Mouse (Mus musculus) forebrain, embryonic 14.5 days (tissue): ENCODE measurements around the gene Shank2. TPM values are rescaled to one million over a fixed set of nuclear protein-coding genes. Genes with fewer than 3 reads are reported as not detected.

Source experiments
- ATAC-seq: fragments of 200-750 bp; cut with Nextera tagmentation; 2 replicates; pipeline ENCODE4 v1.8.0; 2017; ENCODE audit warnings: mild to moderate bottlenecking, moderate library complexity
- DNase-seq: peaks from one replicate; pipeline ENCODE4 v3.0.0-alpha.2; 2015; ENCODE audit warnings: low spot score
- H3K27ac ChIP-seq: fragments of 300-500 bp; sonication (generic); 2 replicates; pipeline ENCODE4 v1.5.1; 2014; ENCODE audit warnings: low read depth, mild to moderate bottlenecking, control low read depth, low read length, moderate library complexity
- H3K27me3 ChIP-seq: fragments of 300-500 bp; sonication (generic); replicated peaks from 2 replicates; pipeline ENCODE4 v1.6.1; 2014; ENCODE audit warnings: low read length, control low read depth, mixed read lengths; ENCODE audit not compliant: control insufficient read depth, insufficient read depth
- H3K36me3 ChIP-seq: fragments of 300-500 bp; sonication (generic); 2 replicates; pipeline ENCODE4 v1.6.1; 2014; ENCODE audit warnings: low read length, control low read depth; ENCODE audit not compliant: control insufficient read depth, insufficient read depth
- H3K4me1 ChIP-seq: fragments of 300-500 bp; sonication (generic); 2 replicates; pipeline ENCODE4 v1.6.1; 2014; ENCODE audit warnings: antibody characterized with exemption, low read length, control low read depth; ENCODE audit not compliant: control insufficient read depth, insufficient read depth
- H3K4me2 ChIP-seq: fragments of 300-500 bp; sonication (generic); 2 replicates; pipeline ENCODE4 v1.6.1; 2014; ENCODE audit warnings: mild to moderate bottlenecking, control low read depth, low read length
- H3K4me3 ChIP-seq: fragments of 300-500 bp; sonication (generic); 2 replicates; pipeline ENCODE4 v1.5.1; 2014; ENCODE audit warnings: low read depth, low read length, control low read depth
- H3K9ac ChIP-seq: fragments of 300-500 bp; sonication (generic); 2 replicates; pipeline ENCODE4 v1.6.1; 2014; ENCODE audit warnings: mild to moderate bottlenecking, low read length, control low read depth, moderate library complexity
- H3K9me3 ChIP-seq: fragments of 300-500 bp; sonication (generic); replicated peaks from 2 replicates; pipeline ENCODE4 v1.6.1; 2016; ENCODE audit warnings: low read length, control low read depth, mixed read lengths; ENCODE audit not compliant: control insufficient read depth
- WGBS: fragments of 180-500 bp; shearing (Covaris S2); extraction: QIAGEN DNeasy Blood & Tissue Kit; methylation state at CpG from one replicate; pipeline ENCODE4 v1.1.7; 2014; 5-methylcytosine and 5-hydroxymethylcytosine counted together
- polyA plus RNA-seq: library from polyadenylated mRNA; unstranded; fragments of >200 nt; fragmentation: Nextera tagmentation; extraction: Ambion mirVana; gene quantifications from 2 replicates; pipeline ENCODE4 v1.2.1, GENCODE M21; 2014

Shank2 gene
- polyA plus RNA-seq, 1 experiment from 2014 or later, result 4.6 TPM

GRCm38 (mm10) chr7:144420552-144420951 is 418.8 kb downstream of the Shank2 start:
- DNase-seq (no peak), ATAC-seq (no peak)
- no peaks in the 10 kb centered on the region for H3K27me3 ChIP-seq
- H3K27ac ChIP-seq, result no peak overlapping the region
- H3K9ac ChIP-seq, result no peak overlapping the region
- peaks cover 12% of the 10 kb centered on the region for H3K4me1 ChIP-seq
- no peaks in the 10 kb centered on the region for H3K9me3 ChIP-seq
- H3K4me2 ChIP-seq, result no peak overlapping the region
- H3K36me3 ChIP-seq, result no peaks in the 10 kb centered on the region
- WGBS, result 26% methylated on average over 16 of the region's 16 CpGs
- H3K4me3 ChIP-seq, result no peak overlapping the region

- ATAC-seq (no peak), DNase-seq (no peak)
- Histone ChIP-seq H3K4me1 (peaks cover 12% of the 10 kb centered on the region), H3K27me3 (no peaks in the 10 kb centered on the region), H3K36me3 (no peaks in the 10 kb centered on the region), H3K4me3 (no peak overlapping the region), H3K9ac (no peak overlapping the region), H3K9me3 (no peaks in the 10 kb centered on the region), H3K4me2 (no peak overlapping the region), H3K27ac (no peak overlapping the region)
- WGBS, result 70% methylated on average over 6 of the region's 6 CpGs
These were observed 419.8 kb downstream of the Shank2 start for GRCm38 (mm10) chr7:144421478-144421877.

- Histone ChIP-seq H3K27me3 (no peaks in the 10 kb centered on the region), H3K4me3 (no peak overlapping the region), H3K27ac (no peak overlapping the region), H3K36me3 (no peaks in the 10 kb centered on the region), H3K4me1 (no peaks in the 10 kb centered on the region), H3K4me2 (no peak overlapping the region), H3K9ac (no peak overlapping the region), H3K9me3 (no peaks in the 10 kb centered on the region)
- peak; percentile 76 for DNase-seq
- peak; percentile 51 for ATAC-seq
- WGBS, result 10% methylated on average over 8 of the region's 8 CpGs
These were observed 424.2 kb downstream of the Shank2 start for GRCm38 (mm10) chr7:144425953-144426352.

GRCm38 (mm10) chr7:144426594-144426993 is 424.9 kb downstream of the Shank2 start:
- Histone ChIP-seq H3K9me3 (no peaks in the 10 kb centered on the region), H3K27ac (no peak overlapping the region), H3K27me3 (no peaks in the 10 kb centered on the region), H3K9ac (no peak overlapping the region), H3K36me3 (no peaks in the 10 kb centered on the region), H3K4me1 (no peaks in the 10 kb centered on the region), H3K4me3 (no peak overlapping the region), H3K4me2 (no peak overlapping the region)
- WGBS, result 71% methylated on average over 3 of the region's 3 CpGs
- DNase-seq (no peak), ATAC-seq (no peak)

- WGBS, result 85% methylated on average over 3 of the region's 3 CpGs
- Histone ChIP-seq H3K27me3 (no peaks in the 10 kb centered on the region), H3K4me3 (no peak overlapping the region), H3K9ac (no peak overlapping the region), H3K4me2 (no peak overlapping the region), H3K9me3 (no peaks in the 10 kb centered on the region), H3K4me1 (no peaks in the 10 kb centered on the region), H3K36me3 (no peaks in the 10 kb centered on the region), H3K27ac (no peak overlapping the region)
- ATAC-seq (no peak), DNase-seq (no peak)
These were observed 425.7 kb downstream of the Shank2 start for GRCm38 (mm10) chr7:144427460-144427859.

GRCm38 (mm10) chr7:144432920-144433319 is 431.2 kb downstream of the Shank2 start:
- H3K36me3 ChIP-seq, result peaks cover 26% of the 10 kb centered on the region
- no peak for ATAC-seq
- H3K4me1 ChIP-seq, result no peaks in the 10 kb centered on the region
- no peak overlapping the region for H3K4me3 ChIP-seq
- H3K9me3 ChIP-seq, result no peaks in the 10 kb centered on the region
- H3K27me3 ChIP-seq, result no peaks in the 10 kb centered on the region
- H3K27ac ChIP-seq, result no peak overlapping the region
- H3K4me2 ChIP-seq, result no peak overlapping the region
- WGBS, result 80% methylated on average over 2 of the region's 2 CpGs
- H3K9ac ChIP-seq, result no peak overlapping the region
- no peak for DNase-seq

GRCm38 (mm10) chr7:144438811-144439210 is 437.1 kb downstream of the Shank2 start:
- Histone ChIP-seq H3K9ac (no peak overlapping the region), H3K27me3 (no peaks in the 10 kb centered on the region), H3K4me1 (no peaks in the 10 kb centered on the region), H3K4me2 (no peak overlapping the region), H3K9me3 (no peaks in the 10 kb centered on the region), H3K4me3 (no peak overlapping the region), H3K36me3 (peaks cover 77% of the 10 kb centered on the region), H3K27ac (no peak overlapping the region)
- ATAC-seq (no peak), DNase-seq (no peak)
- 98% methylated on average over 7 of the region's 7 CpGs for WGBS

GRCm38 (mm10) chr7:144441466-144441865 is 439.7 kb downstream of the Shank2 start:
- Histone ChIP-seq H3K9ac (no peak overlapping the region), H3K27me3 (no peaks in the 10 kb centered on the region), H3K4me2 (no peak overlapping the region), H3K4me3 (no peak overlapping the region), H3K27ac (no peak overlapping the region), H3K4me1 (no peaks in the 10 kb centered on the region), H3K36me3 (peaks cover 91% of the 10 kb centered on the region), H3K9me3 (no peaks in the 10 kb centered on the region)
- ATAC-seq, result no peak
- 96% methylated on average over 11 of the region's 11 CpGs for WGBS
- no peak for DNase-seq

GRCm38 (mm10) chr7:144441976-144442375 is 440.2 kb downstream of the Shank2 start:
- H3K27ac ChIP-seq, result no peak overlapping the region
- DNase-seq (no peak), ATAC-seq (no peak)
- H3K9ac ChIP-seq, result no peak overlapping the region
- H3K27me3 ChIP-seq, result no peaks in the 10 kb centered on the region
- no peak overlapping the region for H3K4me2 ChIP-seq
- no peaks in the 10 kb centered on the region for H3K9me3 ChIP-seq
- H3K4me3 ChIP-seq, result no peak overlapping the region
- H3K4me1 ChIP-seq, result no peaks in the 10 kb centered on the region
- peaks cover 91% of the 10 kb centered on the region for H3K36me3 ChIP-seq
- WGBS, result 94% methylated on average over 4 of the region's 4 CpGs
